Mouse (Mus musculus) embryonic facial prominence, embryonic 14.5 days (tissue): ENCODE results near the gene Olfr1358. TPM values are rescaled to one million over a fixed set of nuclear protein-coding genes. Genes with fewer than 3 reads are reported as not detected.
A peak's percentile ranks its signal among the peaks of the same experiment; 100 is the strongest.

Experiments used
- ATAC-seq: fragments of 200-750 bp; cut with Nextera tagmentation; 2 replicates; pipeline ENCODE4 v1.8.0; 2017; ENCODE audit warnings: low read depth, moderate number of reproducible peaks, moderate TSS enrichment
- DNase-seq: peaks from one replicate; pipeline ENCODE4 v3.0.0-alpha.2; 2015; ENCODE audit warnings: low spot score
- H3K27ac ChIP-seq: fragments of 300-500 bp; sonication (generic); replicated peaks from 2 replicates; pipeline ENCODE4 v1.5.1; 2014; ENCODE audit warnings: low read depth, mild to moderate bottlenecking, low read length, moderate library complexity
- H3K27me3 ChIP-seq: fragments of 300-500 bp; sonication (generic); replicated peaks from 2 replicates; pipeline ENCODE4 v1.6.1; 2014; ENCODE audit warnings: low read length; ENCODE audit not compliant: control insufficient read depth, insufficient read depth
- H3K36me3 ChIP-seq: fragments of 300-500 bp; sonication (generic); 2 replicates; pipeline ENCODE4 v1.6.1; 2014; ENCODE audit warnings: low read length, mixed read lengths; ENCODE audit not compliant: control insufficient read depth, insufficient read depth
- H3K4me1 ChIP-seq: fragments of 300-500 bp; sonication (generic); 2 replicates; pipeline ENCODE4 v1.6.1; 2014; ENCODE audit warnings: antibody characterized with exemption, low read length; ENCODE audit not compliant: control insufficient read depth, insufficient read depth
- H3K4me2 ChIP-seq: fragments of 300-500 bp; sonication (generic); 2 replicates; pipeline ENCODE4 v1.6.1; 2014; ENCODE audit warnings: low read depth, mild to moderate bottlenecking, low read length, moderate library complexity, mixed read lengths
- H3K4me3 ChIP-seq: fragments of 300-500 bp; sonication (generic); 2 replicates; pipeline ENCODE4 v1.5.1; 2014; ENCODE audit warnings: low read depth, mild to moderate bottlenecking, low read length
- H3K9ac ChIP-seq: fragments of 300-500 bp; sonication (generic); 2 replicates; pipeline ENCODE4 v1.6.1; 2014; ENCODE audit warnings: low read depth, mild to moderate bottlenecking, low read length, moderate library complexity, mixed read lengths
- H3K9me3 ChIP-seq: fragments of 300-500 bp; sonication (generic); 2 replicates; pipeline ENCODE4 v1.6.1; 2016; ENCODE audit warnings: low read length; ENCODE audit not compliant: control insufficient read depth
- WGBS: fragments of 180-500 bp; shearing (Covaris S2); extraction: QIAGEN DNeasy Blood & Tissue Kit; methylation state at CpG from one replicate; pipeline ENCODE4 v1.1.7; 2014; 5-methylcytosine and 5-hydroxymethylcytosine counted together
- polyA plus RNA-seq: library from polyadenylated mRNA; unstranded; fragments of >200 nt; fragmentation: Nextera tagmentation; extraction: Ambion mirVana; gene quantifications from 2 replicates; pipeline ENCODE4 v1.2.1, GENCODE M21; 2014

Gene Olfr1358
- not detected in 2 replicates for polyA plus RNA-seq

GRCm38 (mm10) chr10:78517128-78517527 is at the start of gene Olfr1358:
Gene Olfr1358 (plus strand): TSS chr10:78517428.
- no peak within 1 kb of the TSS for H3K27ac ChIP-seq
- no peak within 1 kb of the TSS for H3K4me2 ChIP-seq
- ATAC-seq = no peak
- H3K9ac ChIP-seq = no peak within 1 kb of the TSS
- no peaks in the 10 kb centered on the region for H3K36me3 ChIP-seq
- DNase-seq = no peak
- no peaks in the 10 kb centered on the region for H3K9me3 ChIP-seq
- H3K27me3 ChIP-seq = no peaks in the 10 kb centered on the region
- no peak within 1 kb of the TSS for H3K4me3 ChIP-seq
- H3K4me1 ChIP-seq = no peaks in the 10 kb centered on the region

GRCm38 (mm10) chr10:78467761-78468310 is 49.4 kb upstream of the Olfr1358 start:
- WGBS = 11% methylated on average over 2 of the region's 2 CpGs
- Histone ChIP-seq H3K4me3 (no peak overlapping the region), H3K36me3 (no peaks in the 10 kb centered on the region), H3K4me1 (0 out of 2 replicates have a peak, but pooled peaks cover 4% of the 10 kb centered on the region), H3K4me2 (no peak overlapping the region), H3K27me3 (no peaks in the 10 kb centered on the region), H3K27ac (peak overlapping the region; percentile 39; the same call in 1 of the 2 replicates), H3K9ac (no peak overlapping the region), H3K9me3 (no peaks in the 10 kb centered on the region)
- ATAC-seq (no peak), DNase-seq (peak; percentile 23)

- Histone ChIP-seq H3K27ac (no peak overlapping the region; the same call in 1 of the 2 replicates), H3K4me3 (no peak overlapping the region), H3K9ac (0 out of 2 replicates have a peak overlapping the region, but pooled peaks have one; percentile 32), H3K9me3 (no peaks in the 10 kb centered on the region), H3K4me1 (no peaks in the 10 kb centered on the region), H3K27me3 (no peaks in the 10 kb centered on the region), H3K36me3 (no peaks in the 10 kb centered on the region), H3K4me2 (peak overlapping the region; percentile 11; the same call in 1 of the 2 replicates)
- WGBS = 23% methylated on average over 14 of the region's 15 CpGs
- peak; percentile 51 for ATAC-seq
- peak; percentile 66 for DNase-seq
Measured at GRCm38 (mm10) chr10:78470582-78471313, 46.5 kb upstream of the Olfr1358 start.

- no peaks in the 10 kb centered on the region for H3K36me3 ChIP-seq
- 82% methylated on average over 3 of the region's 3 CpGs for WGBS
- no peaks in the 10 kb centered on the region for H3K27me3 ChIP-seq
- H3K9me3 ChIP-seq = no peaks in the 10 kb centered on the region
- H3K9ac ChIP-seq = no peak overlapping the region
- H3K4me3 ChIP-seq = no peak overlapping the region
- DNase-seq (no peak), ATAC-seq (no peak)
- H3K27ac ChIP-seq = no peak overlapping the region
- H3K4me1 ChIP-seq = no peaks in the 10 kb centered on the region
- no peak overlapping the region for H3K4me2 ChIP-seq
Measured at GRCm38 (mm10) chr10:78472046-78472445, 45.2 kb upstream of the Olfr1358 start.

- Histone ChIP-seq H3K9me3 (no peaks in the 10 kb centered on the region), H3K4me2 (no peak overlapping the region), H3K27me3 (no peaks in the 10 kb centered on the region), H3K4me1 (no peaks in the 10 kb centered on the region), H3K36me3 (no peaks in the 10 kb centered on the region), H3K4me3 (no peak overlapping the region), H3K27ac (no peak overlapping the region), H3K9ac (no peak overlapping the region)
- ATAC-seq (no peak), DNase-seq (no peak)
- WGBS = 63% methylated on average over 5 of the region's 5 CpGs
Measured at GRCm38 (mm10) chr10:78473434-78473833, 43.8 kb upstream of the Olfr1358 start.

GRCm38 (mm10) chr10:78474759-78475158 is 42.5 kb upstream of the Olfr1358 start:
- DNase-seq (no peak), ATAC-seq (no peak)
- no peak overlapping the region for H3K9ac ChIP-seq
- no peaks in the 10 kb centered on the region for H3K36me3 ChIP-seq
- no peak overlapping the region for H3K27ac ChIP-seq
- H3K4me2 ChIP-seq = no peak overlapping the region
- H3K4me1 ChIP-seq = no peaks in the 10 kb centered on the region
- 64% methylated on average over 8 of the region's 8 CpGs for WGBS
- no peaks in the 10 kb centered on the region for H3K27me3 ChIP-seq
- no peaks in the 10 kb centered on the region for H3K9me3 ChIP-seq
- H3K4me3 ChIP-seq = no peak overlapping the region

DNA sequence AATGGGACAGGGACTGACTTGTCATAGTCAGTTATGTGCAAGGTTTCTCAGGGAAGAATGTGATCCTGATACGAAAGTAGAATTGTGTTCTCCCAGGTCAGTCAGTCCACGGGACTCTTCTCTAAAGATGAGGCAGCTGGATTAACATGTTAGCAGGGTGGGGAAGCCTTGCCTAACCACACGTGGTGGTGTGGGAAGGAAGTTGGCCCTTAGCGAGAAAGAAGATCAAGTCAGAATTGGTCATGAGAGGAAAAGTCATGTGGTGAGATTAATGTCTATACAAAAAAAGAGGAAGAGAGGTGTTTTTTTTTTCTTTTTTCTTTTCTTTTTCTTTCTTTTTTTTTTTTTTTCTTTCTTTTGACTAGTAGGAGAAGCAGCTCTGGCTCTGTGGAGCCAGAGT is 40.4 kb upstream of the Olfr1358 start:
- no peak overlapping the region for H3K4me3 ChIP-seq
- ATAC-seq = no peak
- no peak overlapping the region for H3K4me2 ChIP-seq
- H3K9ac ChIP-seq = no peak overlapping the region
- no peaks in the 10 kb centered on the region for H3K9me3 ChIP-seq
- DNase-seq = no peak
- WGBS = 78% methylated on average over 4 of the region's 4 CpGs
- H3K36me3 ChIP-seq = no peaks in the 10 kb centered on the region
- H3K27ac ChIP-seq = no peak overlapping the region
- H3K4me1 ChIP-seq = no peaks in the 10 kb centered on the region
- no peaks in the 10 kb centered on the region for H3K27me3 ChIP-seq

- Histone ChIP-seq H3K4me1 (0 out of 2 replicates have a peak, but pooled peaks cover 3% of the 10 kb centered on the region), H3K4me3 (peak overlapping the region; percentile 51), H3K27me3 (peaks cover 6% of the 10 kb centered on the region; the same call in 1 of the 2 replicates), H3K36me3 (no peaks in the 10 kb centered on the region), H3K4me2 (peak overlapping the region; percentile 90), H3K9me3 (no peaks in the 10 kb centered on the region), H3K27ac (no peak overlapping the region), H3K9ac (peak overlapping the region; percentile 63)
- 37% methylated on average over 21 of the region's 21 CpGs for WGBS
- DNase-seq (no peak), ATAC-seq (no peak)
Measured at GRCm38 (mm10) chr10:78480954-78481927, 36.0 kb upstream of the Olfr1358 start.
